Mouse (Mus musculus) kidney, embryonic 14.5 days (tissue): ENCODE data around the gene Nfkb1. TPM values are rescaled to one million over a fixed set of nuclear protein-coding genes. Genes with fewer than 3 reads are reported as not detected.

Source experiments
- ATAC-seq: fragments of 200-750 bp; cut with Nextera tagmentation; 2 replicates; pipeline ENCODE4 v1.8.0; 2017; ENCODE audit warnings: moderate number of reproducible peaks, mild to moderate bottlenecking, moderate TSS enrichment, moderate library complexity; ENCODE audit not compliant: low FRiP score, low TSS enrichment
- H3K27ac ChIP-seq: fragments of 300-500 bp; sonication (generic); 2 replicates; pipeline ENCODE4 v1.5.1; 2014; ENCODE audit warnings: low read depth, mild to moderate bottlenecking, low read length, moderate library complexity, mixed read lengths
- H3K27me3 ChIP-seq: fragments of 300-500 bp; sonication (generic); 2 replicates; pipeline ENCODE4 v1.6.1; 2014; ENCODE audit warnings: mild to moderate bottlenecking, low read length; ENCODE audit not compliant: control insufficient read depth, insufficient read depth
- H3K36me3 ChIP-seq: fragments of 300-500 bp; sonication (generic); 2 replicates; pipeline ENCODE4 v1.6.1; 2014; ENCODE audit warnings: low read length, mixed read lengths; ENCODE audit not compliant: control insufficient read depth, insufficient read depth
- H3K4me1 ChIP-seq: fragments of 300-500 bp; sonication (generic); 2 replicates; pipeline ENCODE4 v1.6.1; 2014; ENCODE audit warnings: low read length, mixed read lengths; ENCODE audit not compliant: control insufficient read depth, insufficient read depth
- H3K4me2 ChIP-seq: fragments of 300-500 bp; sonication (generic); replicated peaks from 2 replicates; pipeline ENCODE4 v1.6.1; 2014; ENCODE audit warnings: low read depth, mild to moderate bottlenecking, low read length
- H3K4me3 ChIP-seq: fragments of 300-500 bp; sonication (generic); 2 replicates; pipeline ENCODE4 v1.5.1; 2014; ENCODE audit warnings: mild to moderate bottlenecking, low read length
- H3K9ac ChIP-seq: fragments of 300-500 bp; sonication (generic); 2 replicates; pipeline ENCODE4 v1.6.1; 2014; ENCODE audit warnings: low read depth, mild to moderate bottlenecking, low read length, moderate library complexity
- H3K9me3 ChIP-seq: fragments of 300-500 bp; sonication (generic); 2 replicates; pipeline ENCODE4 v1.6.1; 2016; ENCODE audit warnings: low read length; ENCODE audit not compliant: control insufficient read depth
- WGBS: fragments of 180-500 bp; shearing (Covaris S2); extraction: QIAGEN DNeasy Blood & Tissue Kit; methylation state at CpG from one replicate; pipeline ENCODE4 v1.1.7; 2014; 5-methylcytosine and 5-hydroxymethylcytosine counted together
- polyA plus RNA-seq: library from polyadenylated mRNA; unstranded; fragments of >200 nt; fragmentation: Nextera tagmentation; extraction: Ambion mirVana; gene quantifications from 2 replicates; pipeline ENCODE4 v1.2.1, GENCODE M21; 2014

Gene Nfkb1
- polyA plus RNA-seq, 1 experiment from 2014 or later, result 25.1 TPM

GRCm38 (mm10) chr3:135598355-135598754, 93.0 kb downstream of the Nfkb1 start:
- Histone ChIP-seq H3K4me1 (no peaks in the 10 kb centered on the region), H3K4me2 (no peak overlapping the region), H3K36me3 (peaks cover 47% of the 10 kb centered on the region), H3K27me3 (no peaks in the 10 kb centered on the region), H3K27ac (no peak overlapping the region), H3K9me3 (no peaks in the 10 kb centered on the region), H3K4me3 (no peak overlapping the region), H3K9ac (no peak overlapping the region)
- 89% methylated on average over 2 of the region's 3 CpGs for WGBS
- ATAC-seq, result no peak

GRCm38 (mm10) chr3:135597014-135597413, 94.3 kb downstream of the Nfkb1 start:
- Histone ChIP-seq H3K27me3 (no peaks in the 10 kb centered on the region), H3K9ac (no peak overlapping the region), H3K9me3 (no peaks in the 10 kb centered on the region), H3K4me1 (no peaks in the 10 kb centered on the region), H3K4me2 (no peak overlapping the region), H3K36me3 (peaks cover 45% of the 10 kb centered on the region), H3K4me3 (no peak overlapping the region), H3K27ac (peak overlapping the region; percentile 49; the same call in 1 of the 2 replicates)
- ATAC-seq, result no peak
- 75% methylated on average over 4 of the region's 4 CpGs for WGBS

GRCm38 (mm10) chr3:135594238-135594917, 97.0 kb downstream of the Nfkb1 start:
- Histone ChIP-seq H3K27ac (no peak overlapping the region), H3K27me3 (no peaks in the 10 kb centered on the region), H3K9me3 (no peaks in the 10 kb centered on the region), H3K4me3 (no peak overlapping the region), H3K4me1 (no peaks in the 10 kb centered on the region), H3K9ac (no peak overlapping the region), H3K4me2 (no peak overlapping the region), H3K36me3 (peaks cover 40% of the 10 kb centered on the region)
- ATAC-seq, result no peak
- WGBS, result 79% methylated on average over 21 of the region's 21 CpGs

- H3K4me2 ChIP-seq, result no peak overlapping the region
- no peak overlapping the region for H3K4me3 ChIP-seq
- no peaks in the 10 kb centered on the region for H3K4me1 ChIP-seq
- ATAC-seq, result peak; percentile 42; the same call in 1 of the 2 replicates
- no peak overlapping the region for H3K9ac ChIP-seq
- WGBS, result 80% methylated on average over 4 of the region's 4 CpGs
- H3K27me3 ChIP-seq, result no peaks in the 10 kb centered on the region
- peaks cover 59% of the 10 kb centered on the region for H3K36me3 ChIP-seq
- no peaks in the 10 kb centered on the region for H3K9me3 ChIP-seq
- H3K27ac ChIP-seq, result no peak overlapping the region
Measured at GRCm38 (mm10) chr3:135592011-135592410, 99.3 kb downstream of the Nfkb1 start.

GRCm38 (mm10) chr3:135591376-135591775, 100.0 kb downstream of the Nfkb1 start:
- Histone ChIP-seq H3K4me2 (no peak overlapping the region), H3K27me3 (no peaks in the 10 kb centered on the region), H3K4me3 (no peak overlapping the region), H3K4me1 (no peaks in the 10 kb centered on the region), H3K9me3 (no peaks in the 10 kb centered on the region), H3K9ac (no peak overlapping the region), H3K36me3 (peaks cover 62% of the 10 kb centered on the region), H3K27ac (no peak overlapping the region)
- WGBS, result 70% methylated on average over 5 of the region's 5 CpGs
- no peak for ATAC-seq

- Histone ChIP-seq H3K4me3 (no peak overlapping the region), H3K27ac (no peak overlapping the region), H3K9me3 (no peaks in the 10 kb centered on the region), H3K4me1 (no peaks in the 10 kb centered on the region), H3K36me3 (peaks cover 64% of the 10 kb centered on the region), H3K4me2 (no peak overlapping the region), H3K27me3 (no peaks in the 10 kb centered on the region), H3K9ac (no peak overlapping the region)
- no peak for ATAC-seq
- WGBS, result 68% methylated on average over 4 of the region's 4 CpGs
Measured at GRCm38 (mm10) chr3:135590471-135590870, 100.9 kb downstream of the Nfkb1 start.

GRCm38 (mm10) chr3:135586471-135586880, 104.9 kb downstream of the Nfkb1 start:
- no peak overlapping the region for H3K27ac ChIP-seq
- H3K9me3 ChIP-seq, result no peaks in the 10 kb centered on the region
- H3K4me3 ChIP-seq, result no peak overlapping the region
- no peaks in the 10 kb centered on the region for H3K4me1 ChIP-seq
- H3K4me2 ChIP-seq, result no peak overlapping the region
- 83% methylated on average over 4 of the region's 4 CpGs for WGBS
- no peak overlapping the region for H3K9ac ChIP-seq
- peaks cover 44% of the 10 kb centered on the region for H3K36me3 ChIP-seq
- no peak for ATAC-seq
- H3K27me3 ChIP-seq, result no peaks in the 10 kb centered on the region

- Histone ChIP-seq H3K4me2 (no peak overlapping the region), H3K9me3 (no peaks in the 10 kb centered on the region), H3K36me3 (peaks cover 40% of the 10 kb centered on the region), H3K4me1 (no peaks in the 10 kb centered on the region), H3K27ac (no peak overlapping the region), H3K27me3 (no peaks in the 10 kb centered on the region), H3K4me3 (no peak overlapping the region), H3K9ac (no peak overlapping the region)
- ATAC-seq, result no peak
- WGBS, result 85% methylated on average over 2 of the region's 2 CpGs
Measured at GRCm38 (mm10) chr3:135586060-135586459, 105.3 kb downstream of the Nfkb1 start.

GRCm38 (mm10) chr3:135585482-135585881, 105.9 kb downstream of the Nfkb1 start:
- peak; percentile 86; the same call in 1 of the 2 replicates for ATAC-seq
- H3K9ac ChIP-seq, result no peak overlapping the region

More at GRCm38 (mm10) chr3:135585482-135585881, 105.9 kb downstream of the Nfkb1 start:
- Histone ChIP-seq H3K27ac (no peak overlapping the region), H3K9me3 (no peaks in the 10 kb centered on the region), H3K4me3 (no peak overlapping the region), H3K4me2 (no peak overlapping the region), H3K27me3 (no peaks in the 10 kb centered on the region), H3K36me3 (peaks cover 38% of the 10 kb centered on the region), H3K4me1 (peaks cover 3% of the 10 kb centered on the region; the same call in 1 of the 2 replicates)
- WGBS, result 34% methylated on average over 6 of the region's 6 CpGs
